Mouse (Mus musculus) cortical plate, adult 2 months (tissue): ENCODE measurements around the gene Fstl4.

ENCODE experiments used
- CTCF ChIP-seq: fragments of 200-500 bp; IDR thresholded peaks from 2 replicates; pipeline ENCODE4 v1.5.1; 2011; ENCODE audit warnings: mild to moderate bottlenecking, control low read depth, low read length; ENCODE audit not compliant: insufficient read depth; ENCODE audit errors: extremely low read depth
- POLR2A ChIP-seq: fragments of 200-500 bp; IDR thresholded peaks from 2 replicates; pipeline ENCODE4 v1.6.1; 2011; ENCODE audit warnings: mild to moderate bottlenecking, low read length, control low read depth; ENCODE audit not compliant: insufficient read depth; ENCODE audit errors: extremely low read depth

GRCm38 (mm10) chr11:53137381-53137780, 372.9 kb downstream of the Fstl4 start:
- TF ChIP-seq CTCF = no peak
- TF ChIP-seq POLR2A = no peak
